17 mouse cellular contexts compared by ENCODE assay signal in genomic region chr10:91177201-91177600, GRCm38 (mm10). TPM values are rescaled to one million over a fixed set of nuclear protein-coding genes. Genes with fewer than 3 reads are reported as not detected.
A peak's percentile ranks its signal among the peaks of the same experiment; 100 is the strongest.
DNase-seq lines count a peak whose midpoint lies in the region; ATAC-seq and TF ChIP-seq lines count a peak whose summit lies in the region.
"Had no signal": no experiment of that assay in that cellular context is flagged by ENCODE, and none has a peak within 500 bp of the region (broad histone marks: within the 10 kb centered on the region; RNA-seq: fewer than 3 reads in every experiment).

No protein-coding gene starts in this region.

- ATAC-seq in liver, postnatal 0 days, result peak; percentile 1; the same call in 1 of the 2 replicates
- ATAC-seq: forebrain, postnatal 0 days had no signal

- no peak for TF ChIP-seq EP300 in liver, postnatal 0 days (IDR thresholded peaks at IDR 0.05; ENCODE audit: low read depth)

- peak overlapping the region; percentile 29; the same call in 1 of the 2 replicates for H3K9ac ChIP-seq in liver, adult 2 months (ENCODE audit: low read depth, low read length)
- H3K9ac ChIP-seq in liver, postnatal 0 days (replicated peaks), result no peak overlapping the region
- H3K9ac ChIP-seq: embryonic facial prominence, embryonic 15.5 days; forebrain, postnatal 0 days had no signal

- H3K36me3 ChIP-seq in liver, adult 2 months (ENCODE audit: control insufficient read depth, insufficient read depth, low read length), result no peaks in the 10 kb centered on the region
- no peaks in the 10 kb centered on the region for H3K36me3 ChIP-seq in liver, postnatal 0 days (replicated peaks; ENCODE audit: insufficient read depth, low read length)
- H3K36me3 ChIP-seq: embryonic facial prominence, embryonic 15.5 days; hindbrain, embryonic 10.5 days had no signal

- TF ChIP-seq CTCF in liver, adult 2 months (IDR thresholded peaks at IDR 0.05; ENCODE audit: low read depth, low read length), result no peak
- no peak for TF ChIP-seq CTCF in liver, postnatal 0 days (IDR thresholded peaks at IDR 0.05; ENCODE audit: low read depth)

- H3K27me3 ChIP-seq in liver, adult 2 months (ENCODE audit: control insufficient read depth, insufficient read depth, low read length), result no peaks in the 10 kb centered on the region
- no peaks in the 10 kb centered on the region for H3K27me3 ChIP-seq in liver, postnatal 0 days (ENCODE audit: insufficient read depth, low read length)
- H3K27me3 ChIP-seq: embryonic facial prominence, embryonic 15.5 days had no signal

- peak overlapping the region; percentile 85 for H3K27ac ChIP-seq in liver, adult 2 months (replicated peaks; ENCODE audit: insufficient read depth, low read depth, low read length)
- H3K27ac ChIP-seq in liver, postnatal 0 days (ENCODE audit: low read depth), result peak overlapping the region; percentile 58
- H3K27ac ChIP-seq: embryonic facial prominence, embryonic 15.5 days; hindbrain, embryonic 10.5 days had no signal

- 22% methylated on average over 3 of the region's 4 CpGs for WGBS in liver, adult 2 months
- 53% methylated on average over 4 of the region's 4 CpGs for WGBS in liver, postnatal 0 days (ENCODE audit: insufficient replicate concordance)

- peaks cover 10% of the 10 kb centered on the region for H3K4me1 ChIP-seq in liver, adult 2 months (ENCODE audit: control insufficient read depth, insufficient read depth, low read length)
- peaks cover 18% of the 10 kb centered on the region for H3K4me1 ChIP-seq in liver, postnatal 0 days (ENCODE audit: insufficient read depth)

- H3K4me2 ChIP-seq in liver, postnatal 0 days (ENCODE audit: low read depth, low read length), result no peak overlapping the region
- H3K4me2 ChIP-seq: embryonic facial prominence, embryonic 15.5 days had no signal

- no peak for TF ChIP-seq POLR2A in liver, adult 2 months (IDR thresholded peaks at IDR 0.05; ENCODE audit: extremely low read depth, insufficient read depth, low read length)

- H3K9me3 ChIP-seq in liver, postnatal 0 days (ENCODE audit: low read length), result no peaks in the 10 kb centered on the region
- H3K9me3 ChIP-seq: embryonic facial prominence, embryonic 15.5 days; hindbrain, embryonic 10.5 days had no signal

- H3K4me3 ChIP-seq in liver, adult 2 months (ENCODE audit: insufficient read depth, low read depth, low read length), result no peak overlapping the region
- no peak overlapping the region for H3K4me3 ChIP-seq in liver, postnatal 0 days (ENCODE audit: low read depth, low read length)
- H3K4me3 ChIP-seq: embryonic facial prominence, embryonic 15.5 days; hindbrain, embryonic 10.5 days had no signal

- no peaks in the 10 kb centered on the region for H3K79me2 ChIP-seq in liver, adult 2 months (ENCODE audit: control insufficient read depth, insufficient read depth, low read length)

- DNase-seq in adrenal gland, adult 2 months, result peak; percentile 64
- no peak for DNase-seq in adrenal gland, postnatal 10 days
- peak; percentile 88 for DNase-seq in liver, adult 2 months (ENCODE audit: extremely low read depth, low read depth, low spot score)
- no peak for DNase-seq in liver
- DNase-seq in induced T-regulatory cell, adult 2 months (ENCODE audit: low read depth), result peak; percentile 67
- no peak for DNase-seq in liver, postnatal 0 days
- no peak for DNase-seq in cerebellum, adult 8-10 months
- DNase-seq in frontal cortex, postnatal 14 days (ENCODE audit: low spot score in 2 of 2), result no peak
- DNase-seq: cerebellum, postnatal 36 days; forebrain, postnatal 0 days; kidney, adult 2 months; kidney, postnatal 14 days; left cerebral cortex, postnatal 4 days; lung, adult 18-20 months; lung, postnatal 36 days had no signal

RNA-seq across cellular contexts. Expression of gene Tmpo, which starts 3.9 kb away (rescaled TPM):
- total RNA-seq in adrenal gland, adult 2 months (2021), result 10 to 100 TPM; 68.0 to 90.6 TPM
- 41.1 and 41.4 TPM in 2 replicates for polyA plus RNA-seq in adrenal gland, adult 2 months (2012; rRNA removed)
- total RNA-seq in adrenal gland, postnatal 10 days (2021), result 100 to 1,000 TPM; 116 to 140 TPM
- 38.4 and 43.3 TPM in 2 replicates for total RNA-seq in liver, adult 2 months (2014; rRNA removed)
- 10.7 and 12.1 TPM in 2 replicates for polyA plus RNA-seq in liver, adult 2 months (2012; rRNA removed)
- 64.1 and 69.0 TPM in 2 replicates for polyA plus RNA-seq in liver, postnatal 0 days (2015; fragmentation: Nextera tagmentation; extraction: Ambion mirVana)

RNA-seq across cellular contexts. Expression of gene Slc25a3, which starts 53.3 kb away (rescaled TPM):
- total RNA-seq in adrenal gland, adult 2 months (2021), result 1,000 to 10,000 TPM; 1,193 to 1,310 TPM
- polyA plus RNA-seq in adrenal gland, adult 2 months (2012; rRNA removed), result 1,760 and 3,093 TPM in 2 replicates
- 100 to 1,000 TPM; 725 to 758 TPM for total RNA-seq in adrenal gland, postnatal 10 days (2021)
- 222 and 288 TPM in 2 replicates for total RNA-seq in liver, adult 2 months (2014; rRNA removed)
- polyA plus RNA-seq in liver, adult 2 months (2012; rRNA removed), result 269 and 371 TPM in 2 replicates
- 341 and 344 TPM in 2 replicates for polyA plus RNA-seq in liver, postnatal 0 days (2015; fragmentation: Nextera tagmentation; extraction: Ambion mirVana)

Comparison
In these comparisons a context has a peak if more than half of its experiments do, and no peak if none do; other contexts are left out.
1. DNase-seq: peak in adrenal gland, adult 2 months (single experiment), liver, adult 2 months (single experiment) and induced T-regulatory cell, adult 2 months (single experiment); none in adrenal gland, postnatal 10 days (single experiment), liver (single experiment), liver, postnatal 0 days (single experiment), cerebellum, adult 8-10 months (single experiment) and frontal cortex, postnatal 14 days (0 of 2).